Comparison of ENCODE assay signal across 8 mouse cellular contexts in genomic region chr9:96437805-96438333, GRCm38 (mm10). TPM values are rescaled to one million over a fixed set of nuclear protein-coding genes. Genes with fewer than 3 reads are reported as not detected.
DNase-seq lines count a peak whose midpoint lies in the region; ATAC-seq and TF ChIP-seq lines count a peak whose summit lies in the region.

No protein-coding gene starts in this region.

- no peaks in the 10 kb centered on the region for H3K36me3 ChIP-seq in liver, embryonic 13.5 days
- H3K36me3 ChIP-seq in myocyte (ENCODE audit: control insufficient read depth, insufficient read depth) = no peaks in the 10 kb centered on the region
- no peaks in the 10 kb centered on the region for H3K36me3 ChIP-seq in stomach, embryonic 15.5 days

- no peaks in the 10 kb centered on the region for H3K9me3 ChIP-seq in liver, embryonic 13.5 days (replicated peaks)
- no peaks in the 10 kb centered on the region for H3K9me3 ChIP-seq in stomach, embryonic 15.5 days

- TF ChIP-seq POLR2A in myocyte (IDR thresholded peaks at IDR 0.05; ENCODE audit: insufficient read length, low read depth) = no peak

- peak overlapping the region; percentile 6; the same call in 1 of the 2 replicates for H3K27ac ChIP-seq in liver, embryonic 13.5 days
- H3K27ac ChIP-seq in stomach, embryonic 15.5 days = peak overlapping the region; percentile 81

- H3K4me3 ChIP-seq in liver, embryonic 13.5 days (replicated peaks) = peak overlapping the region; percentile 46
- H3K4me3 ChIP-seq in myocyte = no peak overlapping the region
- H3K4me3 ChIP-seq in stomach, embryonic 15.5 days (replicated peaks) = peak overlapping the region; percentile 47

- 0% methylated on average over 25 of the region's 25 CpGs for WGBS in liver, embryonic 13.5 days (ENCODE audit: insufficient replicate concordance)
- 1% methylated on average over 25 of the region's 25 CpGs for WGBS in stomach, embryonic 15.5 days

- H3ac ChIP-seq in myocyte (ENCODE audit: control insufficient read depth, insufficient read length) = no peak overlapping the region

- H3K79me2 ChIP-seq in myocyte (ENCODE audit: control insufficient read depth, insufficient read depth) = no peaks in the 10 kb centered on the region

- peak overlapping the region; percentile 41 for H3K9ac ChIP-seq in liver, embryonic 13.5 days
- H3K9ac ChIP-seq in stomach, embryonic 15.5 days = peak overlapping the region; percentile 29; the same call in 1 of the 2 replicates

- peak overlapping the region; percentile 64 for H3K4me2 ChIP-seq in liver, embryonic 13.5 days
- peak overlapping the region; percentile 57 for H3K4me2 ChIP-seq in myocyte (ENCODE audit: low read depth)
- peak overlapping the region; percentile 91 for H3K4me2 ChIP-seq in stomach, embryonic 15.5 days

- H3K27me3 ChIP-seq in liver, embryonic 13.5 days = peaks cover 44% of the 10 kb centered on the region
- no peaks in the 10 kb centered on the region for H3K27me3 ChIP-seq in myocyte (ENCODE audit: control insufficient read depth, insufficient read depth, insufficient read length)
- H3K27me3 ChIP-seq in stomach, embryonic 15.5 days (replicated peaks) = no peaks in the 10 kb centered on the region

- DNase-seq in layer of hippocampus, adult 11-12 months (ENCODE audit: low spot score) = peak; percentile 41
- no peak for DNase-seq in layer of hippocampus, adult 9-10 months (ENCODE audit: low spot score)
- DNase-seq in embryo, embryonic 11 days = peak; percentile 76
- DNase-seq in heart, adult 8-10 months (ENCODE audit: low spot score) = peak; percentile 72
- peak; percentile 59 for DNase-seq in kidney, adult 18-20 months
- DNase-seq in liver, embryonic 13.5 days = peak; percentile 5

- ATAC-seq in liver, embryonic 13.5 days (ENCODE audit: low read depth) = peak; percentile 72
- peak; percentile 63 for ATAC-seq in stomach, embryonic 15.5 days (ENCODE audit: insufficient read depth, low FRiP score, low read depth)

- peaks cover 22% of the 10 kb centered on the region for H3K4me1 ChIP-seq in liver, embryonic 13.5 days (replicated peaks)
- peaks cover 21% of the 10 kb centered on the region for H3K4me1 ChIP-seq in stomach, embryonic 15.5 days

TF ChIP-seq in myocyte, 11 proteins besides CTCF, POLR2A, EP300 and RAD21:
- TF ChIP-seq MAX (IDR thresholded peaks at IDR 0.05; ENCODE audit: low read depth) = no peak

RNA-seq across cellular contexts. Expression of gene Rnf7, which starts 40.6 kb away (rescaled TPM):
- 10 to 100 TPM; 76.4 to 83.2 (median 81.2) TPM for total RNA-seq in heart, adult 8-10 months (2022)
- polyA plus RNA-seq in liver, embryonic 13.5 days (2015; fragmentation: Nextera tagmentation; extraction: Ambion mirVana) = 91.3 and 91.7 TPM in 2 replicates
- polyA plus RNA-seq in myocyte (2012; fragmentation: generic; extraction: Trizol) = 221 TPM
- 182 and 201 TPM in 2 replicates for polyA plus RNA-seq in stomach, embryonic 15.5 days (2015; fragmentation: Nextera tagmentation; extraction: Ambion mirVana)
